Mouse (Mus musculus) forelimb bud, embryonic 11.5 days (tissue): ENCODE results near the gene Man2a1.
A peak's percentile ranks its signal among the peaks of the same experiment; 100 is the strongest.

Experiments used
- DNase-seq: peaks from one replicate; pipeline ENCODE4 v3.0.0-alpha.2; 2012; ENCODE audit warnings: low read depth, low spot score

The Man2a1 gene

DNA sequence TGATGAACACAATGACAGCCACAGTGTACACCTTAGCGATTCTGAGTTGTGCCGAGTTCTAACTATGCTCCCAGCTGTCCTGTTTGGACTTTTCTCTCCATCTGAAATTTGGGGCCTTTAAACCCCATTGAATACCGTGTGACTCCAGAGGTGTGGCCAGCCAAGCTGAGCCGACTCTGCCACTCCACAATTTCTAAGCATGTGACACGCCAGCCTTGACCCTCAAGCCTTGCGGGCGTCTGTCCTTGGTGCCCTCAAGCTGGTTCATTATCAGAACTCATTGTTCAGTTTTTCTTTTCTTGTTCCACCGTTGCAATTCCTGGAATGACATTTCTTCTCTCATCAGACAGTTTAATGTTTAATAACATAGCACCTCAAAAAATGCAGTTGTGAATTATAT lies 98.0 kb downstream of the Man2a1 start:
- DNase-seq, result no peak

GRCm38 (mm10) chr17:64703649-64704230 lies 103.2 kb downstream of the Man2a1 start:
- no peak for DNase-seq

- no peak for DNase-seq
Measured at GRCm38 (mm10) chr17:64707529-64707928, 107.0 kb downstream of the Man2a1 start.

GRCm38 (mm10) chr17:64716318-64716717 lies 115.8 kb downstream of the Man2a1 start:
- DNase-seq, result no peak

- no peak for DNase-seq
Measured at GRCm38 (mm10) chr17:64719760-64720159, 119.2 kb downstream of the Man2a1 start.

DNA sequence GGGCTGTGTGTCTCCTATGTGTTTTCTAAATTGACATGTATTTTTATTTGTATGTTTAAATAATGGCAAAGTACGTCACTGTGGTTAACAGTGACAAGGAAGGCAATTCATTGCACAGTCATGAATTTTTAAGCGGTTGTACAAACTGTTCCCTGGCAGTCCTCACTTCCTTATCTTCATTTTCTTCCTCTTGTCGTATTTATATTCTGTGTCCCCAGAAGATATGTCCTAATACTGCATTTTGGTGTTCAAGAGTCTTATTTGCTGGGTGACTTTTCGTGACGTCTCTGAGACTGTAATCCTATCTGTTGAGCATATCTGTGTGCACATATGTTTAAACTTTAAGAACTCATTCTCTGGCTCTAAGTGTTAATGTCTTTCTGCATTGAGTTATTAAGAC lies 120.6 kb downstream of the Man2a1 start:
- DNase-seq, result no peak

DNA sequence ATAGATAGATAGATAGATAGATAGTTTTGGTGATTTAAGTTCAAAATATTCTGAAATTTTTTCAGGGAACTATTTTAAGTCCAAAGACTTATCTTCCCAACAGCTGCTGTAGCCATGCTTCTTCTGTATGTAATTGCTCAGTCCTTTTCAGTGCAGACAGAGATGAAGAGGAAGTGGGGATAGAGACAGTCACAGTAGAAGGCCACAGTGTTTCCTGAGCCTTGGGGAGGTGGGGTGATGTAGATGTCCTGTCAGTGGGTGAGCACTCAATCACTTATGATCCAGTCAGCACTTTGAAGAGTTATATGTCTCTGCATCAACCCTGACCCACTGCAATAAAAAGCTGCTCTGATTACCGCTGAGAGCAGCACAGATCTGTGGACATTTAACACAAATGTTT lies 122.6 kb downstream of the Man2a1 start:
- DNase-seq, result no peak

DNA sequence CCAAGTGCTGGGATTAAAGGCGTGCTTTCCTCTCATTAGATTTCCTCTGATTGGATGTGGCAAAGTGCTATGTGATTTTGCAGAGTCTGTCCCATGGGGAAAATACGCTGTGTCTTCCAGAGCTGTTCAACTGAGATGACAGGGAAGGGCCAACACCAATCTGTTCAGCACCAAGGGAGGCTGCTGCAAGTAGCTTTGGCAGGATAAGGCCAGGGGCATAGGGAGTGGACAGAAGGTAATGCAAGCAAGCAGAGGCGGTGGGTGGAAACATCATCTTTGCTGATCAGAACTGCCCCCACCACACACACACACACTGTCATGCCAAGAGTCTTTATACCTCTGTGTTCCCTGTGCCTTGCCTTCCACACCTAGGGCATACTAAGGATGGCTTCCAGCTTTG lies 124.7 kb downstream of the Man2a1 start:
- DNase-seq, result no peak

DNA sequence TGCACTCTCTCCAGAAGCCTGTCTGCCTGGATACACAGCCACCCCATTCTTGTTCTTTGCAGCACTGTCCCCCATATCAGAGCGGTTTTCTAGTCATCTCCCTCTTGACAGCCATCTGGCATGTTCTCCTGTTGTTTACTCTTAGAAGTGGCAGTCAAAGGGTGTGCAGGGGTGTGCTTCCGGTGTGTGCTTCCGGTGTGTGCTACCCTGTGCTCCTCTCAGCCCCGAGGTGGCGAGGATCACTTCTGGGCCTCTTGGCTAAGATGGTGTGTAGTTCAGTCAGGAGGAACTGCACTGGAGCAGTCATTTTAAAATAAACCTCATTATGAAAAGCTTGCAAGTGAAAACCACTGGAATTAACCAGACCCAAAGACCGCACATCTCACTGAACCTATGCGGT lies 125.5 kb downstream of the Man2a1 start:
- no peak for DNase-seq

GRCm38 (mm10) chr17:64735492-64735891 lies 135.0 kb downstream of the Man2a1 start:
- no peak for DNase-seq

GRCm38 (mm10) chr17:64737918-64738317 lies 137.4 kb downstream of the Man2a1 start:
- DNase-seq, result peak; percentile 19

GRCm38 (mm10) chr17:64739129-64739528 lies 138.6 kb downstream of the Man2a1 start:
- no peak for DNase-seq

DNA sequence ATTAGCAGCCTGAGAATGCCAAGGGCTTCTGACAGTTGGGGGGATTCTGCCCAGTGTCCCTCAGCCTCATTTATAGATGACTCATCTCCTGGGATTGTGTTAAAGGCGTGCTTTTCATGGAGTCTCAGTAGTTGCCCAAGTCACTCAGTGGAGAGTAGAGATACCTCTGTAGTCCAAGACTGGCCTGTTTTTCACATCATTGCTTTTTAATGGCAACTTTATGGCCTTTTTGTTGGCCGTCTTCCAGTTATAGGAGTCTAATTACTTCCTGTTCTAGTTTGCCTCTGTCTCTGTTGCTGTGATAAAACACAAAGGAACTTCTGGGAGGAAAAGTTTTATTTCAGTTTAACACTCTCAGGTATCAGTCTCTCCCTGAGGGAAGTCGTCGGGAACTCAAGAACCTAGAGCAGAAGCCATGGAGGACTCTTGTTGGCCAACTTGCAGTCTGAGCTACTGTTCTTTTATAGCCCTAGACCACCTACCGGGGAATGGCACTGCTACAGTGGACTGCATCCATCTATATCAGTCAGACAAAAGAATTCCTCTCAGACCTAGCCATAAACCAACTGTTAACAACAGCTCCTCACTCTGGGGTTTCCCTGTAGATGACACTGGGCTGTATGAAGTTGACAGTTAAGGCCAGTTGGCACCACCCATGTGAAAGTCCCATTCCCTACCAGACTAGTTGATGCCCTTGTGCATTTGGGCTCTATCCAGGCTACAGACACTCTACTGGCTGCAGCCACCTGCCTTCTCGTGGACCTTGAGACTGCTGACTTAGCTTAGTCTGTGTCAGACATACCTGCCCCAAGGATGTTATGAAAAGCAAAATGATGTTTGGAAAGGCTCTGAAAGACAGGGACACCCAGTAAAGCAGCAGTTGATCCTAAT lies 142.4 kb downstream of the Man2a1 start:
- no peak for DNase-seq

GRCm38 (mm10) chr17:64743606-64744300 lies 143.2 kb downstream of the Man2a1 start:
- no peak for DNase-seq

DNA sequence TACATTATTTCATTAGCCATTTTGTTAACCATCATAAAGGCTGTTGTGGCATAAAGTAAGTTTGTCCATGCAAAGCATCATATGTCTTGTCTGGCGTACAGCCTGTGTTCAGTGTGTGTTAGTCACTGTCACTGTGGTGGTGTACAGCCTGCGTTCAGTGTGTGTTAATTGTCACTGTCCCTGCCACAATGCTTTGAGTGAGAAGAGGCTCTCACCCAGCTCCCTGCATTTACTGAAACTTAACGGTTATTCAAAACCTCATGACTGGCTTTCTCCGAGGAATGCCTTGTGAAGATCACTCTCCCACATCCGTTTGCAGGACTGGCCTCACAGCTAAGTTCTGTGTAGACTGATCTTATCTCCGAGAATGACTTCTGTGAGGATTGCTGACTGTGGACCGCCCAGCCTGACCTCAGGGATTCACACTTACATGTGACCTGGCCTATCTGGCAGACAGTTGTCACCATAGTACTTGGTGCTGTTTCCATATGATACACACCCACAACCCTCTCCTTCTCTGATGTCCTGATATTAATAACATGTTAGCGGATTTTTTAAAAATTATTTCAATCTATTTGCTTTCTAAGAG lies 146.2 kb downstream of the Man2a1 start:
- no peak for DNase-seq

DNA sequence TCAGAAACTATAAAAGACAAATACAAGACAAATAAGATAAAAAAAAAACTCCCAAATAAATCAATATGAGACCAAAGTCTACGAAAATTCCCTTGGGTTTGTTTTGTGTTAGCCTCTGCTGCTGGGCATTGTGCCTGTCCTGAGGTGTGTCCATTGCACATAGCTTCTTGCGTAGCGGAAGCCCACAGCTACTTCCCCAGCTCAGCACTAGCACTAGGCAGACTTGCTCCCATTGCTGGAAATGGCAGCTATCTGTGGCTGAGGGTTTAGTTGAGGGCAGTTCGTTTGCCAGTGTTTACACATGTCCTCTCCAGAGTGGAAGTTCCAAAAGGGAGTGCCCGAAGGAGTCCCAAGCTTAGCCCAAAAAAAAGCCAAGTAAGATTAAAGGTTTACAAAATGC lies 146.9 kb downstream of the Man2a1 start:
- DNase-seq, result no peak

GRCm38 (mm10) chr17:64748131-64748530 lies 147.6 kb downstream of the Man2a1 start:
- no peak for DNase-seq

GRCm38 (mm10) chr17:64749146-64749545 lies 148.6 kb downstream of the Man2a1 start:
- DNase-seq, result no peak

- DNase-seq, result no peak
Measured at GRCm38 (mm10) chr17:64751249-64751648, 150.7 kb downstream of the Man2a1 start.

DNA sequence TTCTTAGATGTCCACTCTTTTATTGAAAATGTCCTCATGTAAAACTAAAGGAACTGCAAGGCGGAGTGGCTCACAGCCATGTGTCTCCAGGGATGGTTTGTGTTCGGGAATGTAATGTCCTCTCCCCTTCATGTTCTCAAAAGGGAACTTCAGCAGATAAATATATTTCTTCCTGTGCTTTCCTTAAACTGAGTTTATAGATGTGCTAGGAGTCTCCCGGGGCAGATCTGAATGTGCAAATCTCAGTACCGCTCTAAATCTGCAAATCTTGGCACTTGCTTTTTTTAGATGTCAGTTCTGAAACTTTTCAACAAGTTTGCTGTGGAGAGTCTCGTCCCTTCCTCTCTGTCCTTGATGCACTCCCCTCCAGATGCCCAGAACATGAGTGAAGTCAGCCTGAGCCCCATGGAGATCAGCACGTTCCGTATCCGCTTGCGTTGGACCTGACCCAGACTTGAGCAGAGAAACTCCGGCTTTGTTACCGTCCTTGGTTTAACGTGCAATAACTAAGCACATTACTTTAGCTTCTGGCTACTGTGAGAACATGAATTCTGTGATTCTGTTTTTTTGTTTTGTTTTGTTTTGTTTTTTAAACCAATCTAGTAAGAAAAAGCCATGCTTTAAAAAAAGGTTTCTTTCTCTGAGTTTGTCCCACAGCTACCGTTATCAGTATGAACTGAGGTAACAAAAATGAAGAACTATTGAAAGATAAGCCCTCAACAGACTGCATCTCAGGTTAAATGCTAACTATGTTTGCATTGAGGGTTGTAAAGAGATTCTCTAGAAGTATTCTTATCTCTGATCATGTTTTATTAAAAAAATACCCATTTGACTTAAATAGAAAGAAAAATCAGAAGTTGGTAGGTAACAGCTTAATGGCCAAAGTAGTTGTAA lies 151.8 kb downstream of the Man2a1 start:
- DNase-seq, result no peak

GRCm38 (mm10) chr17:64753507-64753906 lies 153.0 kb downstream of the Man2a1 start:
- no peak for DNase-seq
